Mouse (Mus musculus): ENCODE data around the gene Mob4.

Mob4 gene

DNA sequence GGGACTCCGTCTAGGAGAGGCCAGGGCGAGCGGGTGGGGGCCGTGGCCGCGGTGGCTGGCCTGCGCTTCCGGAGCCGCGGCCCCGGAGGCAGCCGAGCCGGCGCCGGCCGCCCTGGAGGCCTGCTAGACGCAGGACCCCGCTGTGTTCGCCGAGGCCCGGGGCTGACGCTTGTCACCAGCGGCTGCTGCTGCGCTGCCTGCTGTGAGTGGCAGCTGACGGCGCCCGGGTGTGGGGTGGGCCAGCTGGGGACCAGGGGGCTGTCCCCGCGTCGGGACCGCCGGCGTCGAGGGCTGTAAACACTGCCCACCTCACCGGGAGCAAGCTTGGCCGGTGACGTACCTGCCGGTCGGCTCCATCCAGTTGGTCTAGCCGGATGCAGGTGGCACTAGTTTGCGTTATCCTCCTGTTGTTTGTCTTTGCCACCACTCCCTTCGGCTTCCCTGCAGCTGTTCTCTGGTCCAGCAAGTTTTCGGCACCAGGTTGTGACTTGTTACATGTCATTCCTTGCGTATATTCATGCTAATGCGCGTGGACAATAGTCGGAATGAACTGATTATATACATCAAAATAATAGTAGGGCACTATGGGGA, 488 bp downstream of the Mob4 start:
- no peak for DNase-seq (ENCODE audit: low read depth, low spot score)

DNA sequence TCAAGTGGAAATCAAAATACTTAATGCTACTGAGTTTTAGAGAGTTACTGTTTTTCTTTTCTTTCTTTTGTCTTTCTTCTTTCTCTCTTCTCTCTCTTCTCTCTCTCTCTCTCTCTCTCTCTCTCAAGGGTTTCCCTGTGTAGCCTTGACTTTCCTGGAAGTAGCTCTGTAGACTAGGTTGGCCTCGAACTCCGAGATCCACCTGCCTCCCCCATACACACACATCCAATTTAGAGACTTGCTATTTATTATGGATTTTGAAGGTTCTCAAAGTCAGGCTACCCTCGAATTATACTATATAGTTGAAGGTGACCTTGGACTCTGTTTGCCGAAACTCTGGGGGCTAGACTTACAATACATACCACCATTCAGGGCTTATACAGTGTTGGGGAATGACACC, 1.3 kb downstream of the Mob4 start:
- DNase-seq (ENCODE audit: low read depth, low spot score), result no peak

DNA sequence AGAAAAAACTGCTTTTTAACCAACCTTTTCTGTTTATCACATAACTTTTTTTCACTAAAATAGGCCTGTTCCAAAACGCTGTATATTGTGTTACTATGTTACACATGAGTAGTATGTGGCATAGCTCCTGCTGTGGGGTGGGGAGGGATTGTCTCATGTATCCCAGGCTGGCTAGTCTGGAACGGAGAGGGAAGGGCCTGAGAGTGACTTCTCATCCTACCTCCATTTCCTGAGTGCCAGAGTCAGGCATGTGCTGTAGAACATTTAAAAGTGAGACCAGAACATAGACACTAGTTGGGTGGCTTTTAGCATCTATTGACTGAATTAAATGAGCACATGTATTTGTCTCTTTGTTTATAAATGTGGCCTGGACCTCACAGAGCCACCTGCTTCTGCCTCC, 2.1 kb downstream of the Mob4 start:
- DNase-seq (ENCODE audit: low read depth, low spot score), result no peak

DNA sequence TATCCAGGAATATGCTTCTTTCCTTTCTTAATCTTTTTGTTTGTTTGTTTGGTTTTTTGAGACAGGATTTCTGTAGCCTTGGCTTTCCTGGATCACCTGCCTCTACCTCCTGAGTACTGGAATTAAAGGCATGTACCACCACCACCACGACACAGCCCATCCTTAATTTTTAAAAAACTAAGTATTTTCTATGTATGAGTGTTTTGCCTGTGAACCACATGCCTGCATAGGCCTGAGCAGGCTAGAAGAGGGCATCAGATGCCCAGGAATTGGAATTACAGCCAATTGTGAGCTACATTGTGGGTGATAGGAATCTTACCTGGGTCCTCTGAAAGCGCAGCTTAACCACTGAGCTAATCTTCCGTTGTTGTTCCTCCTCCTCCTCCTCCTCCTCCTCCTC, 3.3 kb downstream of the Mob4 start:
- DNase-seq (ENCODE audit: low read depth, low spot score), result no peak

DNA sequence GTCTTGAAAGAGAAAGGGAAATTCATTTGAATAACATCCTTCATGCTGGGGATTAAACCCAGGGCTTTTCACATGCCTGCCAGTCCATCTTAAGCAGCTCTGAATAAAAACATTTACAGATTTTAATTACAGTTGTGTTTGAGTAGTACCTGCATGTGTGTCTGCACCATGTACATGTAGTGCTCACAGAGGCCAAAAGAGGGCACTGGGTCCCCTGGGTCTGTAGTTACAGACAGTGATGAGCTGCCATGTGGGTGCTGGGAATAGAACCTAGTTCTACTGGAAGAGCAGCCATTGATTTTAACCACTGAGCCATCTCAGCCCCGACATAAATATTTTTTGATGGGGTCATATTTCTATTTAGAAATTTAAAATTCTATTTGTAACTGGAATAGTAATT, 4.8 kb downstream of the Mob4 start:
- DNase-seq (ENCODE audit: low read depth, low spot score), result no peak

DNA sequence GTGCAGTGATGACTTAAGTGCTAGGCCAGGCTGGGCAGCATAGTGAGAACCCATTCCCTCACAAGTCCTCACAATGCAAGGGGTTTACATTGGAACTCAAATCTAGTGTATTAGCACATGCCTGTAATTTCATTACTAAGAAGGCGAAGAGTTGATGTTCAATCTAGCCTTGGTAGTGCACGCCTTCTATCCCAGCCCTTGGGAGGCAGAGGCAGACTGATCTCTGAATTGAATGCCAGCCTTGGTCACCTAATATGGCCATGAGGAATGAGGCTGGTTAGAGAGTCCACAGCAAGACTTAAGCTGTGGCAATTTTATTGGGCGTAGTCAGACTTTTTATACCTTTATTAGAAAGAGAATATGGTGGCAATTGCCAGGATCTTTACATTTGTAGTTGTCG, 13.3 kb downstream of the Mob4 start:
- DNase-seq (ENCODE audit: low read depth, low spot score), result no peak

DNA sequence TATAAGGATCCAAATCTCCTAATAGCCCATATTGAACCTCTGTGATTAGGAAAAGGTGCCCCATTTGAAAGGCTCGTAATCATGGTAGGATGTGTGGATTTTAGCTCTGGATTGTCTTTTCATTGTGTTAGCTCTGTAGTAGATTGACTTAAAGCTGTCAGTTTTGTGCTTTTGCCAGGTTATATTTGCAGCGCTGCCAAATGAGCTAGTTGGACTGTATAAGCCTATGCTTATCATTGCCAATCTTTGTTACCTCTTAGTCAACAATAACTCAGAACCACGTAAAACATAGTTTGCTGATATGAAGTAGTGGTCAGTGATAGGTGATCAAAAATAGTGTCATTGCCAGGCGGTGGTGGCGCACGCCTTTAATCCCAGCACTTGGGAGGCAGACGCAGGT, 14.5 kb downstream of the Mob4 start:
- no peak for DNase-seq (ENCODE audit: low read depth, low spot score)

DNA sequence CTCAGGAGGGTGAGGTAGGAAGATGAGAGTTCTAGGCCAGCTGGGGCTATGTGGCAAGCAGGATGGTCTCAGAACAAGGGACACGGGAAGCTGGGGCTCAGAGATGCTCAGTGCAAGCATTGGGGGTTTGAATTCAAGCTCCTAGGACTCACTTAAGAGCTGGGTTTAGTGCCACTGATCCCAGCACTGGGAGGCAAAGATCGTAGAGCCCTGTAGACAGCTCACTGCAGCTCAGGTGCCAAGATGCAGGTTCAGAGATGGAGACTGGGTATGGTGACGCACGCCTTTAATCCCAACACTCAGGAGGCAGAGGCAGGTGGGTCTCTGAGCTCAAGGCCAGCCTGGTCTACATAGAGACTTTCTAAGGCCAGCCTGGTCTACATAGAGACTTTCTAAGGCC, 26.3 kb downstream of the Mob4 start:
- DNase-seq (ENCODE audit: low read depth, low spot score), result no peak

DNA sequence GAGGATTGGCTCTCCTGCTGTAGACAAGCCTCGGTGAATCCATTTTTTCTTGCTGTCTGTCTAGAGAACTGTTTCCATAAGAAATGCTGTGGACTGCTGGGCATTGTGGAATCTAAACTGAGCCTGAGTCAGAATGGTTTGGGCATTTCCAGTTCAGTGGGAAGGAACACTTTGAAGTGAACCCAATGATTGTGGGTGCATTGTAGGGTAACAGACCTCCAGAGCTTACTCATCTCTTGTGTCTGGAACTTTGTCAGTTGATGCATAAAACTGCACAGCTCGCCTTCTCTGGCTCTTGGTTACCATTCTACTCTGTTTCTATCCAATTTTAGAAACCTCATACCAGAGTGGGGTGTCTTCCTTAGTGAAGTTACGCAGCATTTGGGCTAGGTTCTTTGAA, 27.2 kb downstream of the Mob4 start:
- DNase-seq (ENCODE audit: low read depth, low spot score), result no peak

DNA sequence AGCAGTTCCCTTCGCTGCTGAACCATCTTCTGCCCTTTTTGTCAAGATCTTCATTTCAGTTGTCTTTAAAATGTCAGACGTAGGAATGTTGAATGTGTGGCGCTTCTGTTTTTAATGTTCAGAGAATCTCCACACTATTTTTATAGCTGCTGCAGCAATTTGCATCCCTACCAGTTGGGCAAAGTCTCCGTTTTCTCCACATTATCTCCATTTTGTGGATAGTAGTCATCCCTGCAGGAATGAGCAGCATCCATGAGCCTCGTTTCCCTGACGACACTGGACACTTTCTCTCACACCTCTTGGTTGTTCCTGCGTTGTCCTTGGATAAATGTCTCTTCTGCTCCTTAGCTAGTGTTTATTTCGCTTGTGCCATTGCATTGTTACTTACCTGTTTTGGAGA, 27.8 kb downstream of the Mob4 start:
- no peak for DNase-seq (ENCODE audit: low read depth, low spot score)

DNA sequence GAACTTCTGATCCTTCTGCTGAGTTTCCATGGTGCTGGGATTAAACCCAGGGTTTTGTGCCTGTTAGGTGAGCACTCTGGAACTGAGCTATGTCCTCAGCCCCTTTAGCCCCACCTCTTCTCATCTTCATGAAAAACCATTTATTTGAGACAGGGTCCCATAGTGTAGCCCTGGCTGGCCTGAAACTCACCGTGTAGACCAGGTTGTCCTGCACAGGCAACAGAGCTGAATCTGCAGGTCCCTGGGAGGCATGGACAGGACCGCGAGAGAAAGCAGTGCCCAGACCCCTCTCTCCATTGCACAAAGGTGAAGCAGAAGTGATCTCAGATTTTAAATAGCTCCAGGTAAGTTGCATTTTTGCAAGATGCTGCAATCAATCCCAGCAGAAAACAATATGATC, 29.2 kb downstream of the Mob4 start:
- no peak for DNase-seq (ENCODE audit: low read depth, low spot score)

DNA sequence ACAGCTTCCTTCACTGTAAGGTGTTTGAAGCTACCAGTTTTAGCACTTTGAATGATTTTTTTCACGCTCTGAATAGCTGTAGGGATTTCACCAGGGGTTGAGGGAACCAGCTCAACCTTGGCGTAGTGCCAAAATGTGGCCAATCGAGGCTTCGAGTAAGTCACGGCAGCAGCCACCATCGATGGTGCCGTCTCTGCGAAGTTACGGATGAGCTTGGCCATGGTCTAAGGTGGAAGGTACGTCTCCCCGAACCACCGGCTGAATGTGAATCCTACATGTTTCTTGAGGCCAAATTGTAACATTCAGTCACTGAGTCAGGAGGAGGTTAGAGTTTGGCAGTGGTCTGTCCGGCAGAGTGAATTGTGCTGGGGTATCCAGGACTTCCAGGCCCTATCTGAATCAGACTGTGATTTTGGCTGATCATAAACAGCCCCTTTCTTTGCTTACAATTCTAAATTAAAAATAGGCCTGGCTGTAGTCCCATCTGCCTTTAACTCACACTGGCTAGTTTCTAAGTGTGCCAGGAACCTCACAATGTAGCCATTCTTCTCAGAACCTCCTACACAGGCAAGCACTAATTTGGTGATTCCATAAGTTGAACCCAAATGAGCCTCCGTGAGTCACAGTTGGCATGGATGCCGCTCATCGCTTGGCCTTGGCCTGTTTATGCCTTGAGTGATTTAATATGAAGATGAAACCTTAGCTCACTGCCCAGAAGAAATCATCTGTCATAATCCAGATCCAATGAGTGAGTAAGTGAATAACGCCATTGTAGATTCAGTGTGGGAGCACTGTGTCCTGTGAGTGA, 30.0 kb downstream of the Mob4 start:
- no peak for DNase-seq (ENCODE audit: low read depth, low spot score)

DNA sequence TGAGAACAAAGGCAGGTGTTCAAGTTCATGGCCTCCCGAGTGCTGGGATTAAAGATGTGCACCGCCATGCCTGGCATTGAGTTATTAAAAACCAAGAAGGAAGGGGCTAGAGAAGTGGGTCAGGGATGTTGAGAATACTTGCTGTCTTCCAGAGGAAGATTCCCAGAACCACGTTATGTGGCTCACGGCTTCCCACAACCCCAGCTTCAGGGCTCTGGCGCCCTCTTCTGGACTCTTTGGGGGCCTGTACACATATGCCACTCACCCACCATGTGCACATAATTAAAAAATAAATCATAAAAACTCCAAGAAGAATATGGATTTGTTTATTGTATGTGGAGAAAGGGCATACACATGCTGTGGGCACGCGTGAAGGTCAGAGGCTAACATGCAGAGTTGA, 30.9 kb downstream of the Mob4 start:
- DNase-seq (ENCODE audit: low read depth, low spot score), result no peak

DNA sequence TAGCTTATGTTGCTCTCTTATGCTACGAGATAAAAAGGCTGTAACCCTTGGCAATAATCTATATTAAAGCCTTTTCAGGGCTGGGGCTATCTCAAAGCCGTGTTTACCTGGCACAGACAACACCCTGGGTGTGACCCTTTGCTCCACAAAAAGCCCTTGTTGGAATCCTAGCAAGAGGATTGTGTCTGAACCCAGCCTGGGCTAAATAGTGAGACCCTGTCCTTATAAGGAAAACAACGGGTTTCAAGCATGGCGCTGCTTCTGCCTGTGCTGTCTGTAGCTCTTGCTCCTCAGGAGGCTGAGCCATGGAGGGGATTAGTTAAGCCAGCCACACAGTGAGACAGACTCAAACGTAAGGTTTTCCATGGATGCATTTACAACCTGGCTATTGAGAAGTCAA, 31.8 kb downstream of the Mob4 start:
- DNase-seq (ENCODE audit: low read depth, low spot score), result no peak

DNA sequence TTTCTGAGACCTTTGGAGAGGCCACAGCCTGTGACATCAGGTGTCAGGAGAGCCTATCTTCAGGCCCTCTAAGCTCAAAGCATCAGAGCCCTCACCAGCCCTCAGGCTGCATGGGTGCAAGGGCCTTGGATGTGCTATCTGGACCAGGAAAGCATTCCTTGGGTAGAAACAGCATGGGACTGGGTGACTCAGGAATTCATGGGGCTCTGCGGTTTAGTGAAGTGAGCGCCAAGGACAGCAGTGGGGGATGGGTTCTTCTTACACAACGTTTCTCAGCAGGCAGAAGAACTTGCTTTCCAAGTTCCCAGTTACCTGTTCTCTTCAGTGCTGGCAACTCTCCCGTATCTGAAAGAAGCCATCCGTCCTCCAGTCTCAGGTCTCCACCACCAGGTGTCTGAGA, 33.0 kb downstream of the Mob4 start:
- DNase-seq (ENCODE audit: low read depth, low spot score), result no peak

DNA sequence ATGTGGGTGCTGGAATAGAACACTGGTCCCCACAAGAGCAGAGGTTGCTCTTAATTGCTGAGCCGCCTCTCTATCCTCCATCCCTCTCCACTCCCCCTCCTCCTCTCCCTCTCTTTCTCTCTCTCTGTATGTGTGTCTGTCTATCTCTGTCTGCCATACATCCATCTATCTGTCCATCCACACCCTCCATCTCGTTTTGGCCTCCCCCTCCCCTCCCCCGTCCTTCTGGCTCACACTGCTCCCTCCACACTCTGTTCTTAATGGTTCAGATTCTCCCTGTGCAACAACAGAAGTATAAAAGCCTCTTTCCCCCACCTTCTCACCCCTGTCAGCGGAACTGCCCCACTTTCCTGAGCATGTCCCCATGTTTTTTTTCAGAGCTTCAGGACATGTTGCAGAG, 36.5 kb downstream of the Mob4 start:
- no peak for DNase-seq (ENCODE audit: low read depth, low spot score)

DNA sequence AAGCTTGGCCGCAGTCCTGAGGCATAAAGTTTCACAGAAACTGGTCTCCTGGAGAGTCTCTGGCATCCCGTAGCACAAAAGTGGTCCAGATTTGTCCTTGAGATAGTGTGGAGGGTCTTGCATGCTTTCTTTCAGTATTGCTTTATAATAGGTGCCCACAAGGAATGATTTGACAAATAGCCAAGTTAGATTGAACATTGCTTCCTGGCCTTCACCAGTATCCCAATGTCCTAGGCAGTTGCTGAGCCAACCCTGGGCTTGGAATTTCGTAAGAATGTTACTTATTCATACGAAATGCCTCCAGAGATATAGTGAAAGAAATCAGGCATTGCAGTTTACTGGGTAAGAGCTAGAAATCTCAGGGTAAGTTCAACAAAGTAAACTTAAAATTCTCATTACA, 37.6 kb downstream of the Mob4 start:
- no peak for DNase-seq (ENCODE audit: low read depth, low spot score)

DNA sequence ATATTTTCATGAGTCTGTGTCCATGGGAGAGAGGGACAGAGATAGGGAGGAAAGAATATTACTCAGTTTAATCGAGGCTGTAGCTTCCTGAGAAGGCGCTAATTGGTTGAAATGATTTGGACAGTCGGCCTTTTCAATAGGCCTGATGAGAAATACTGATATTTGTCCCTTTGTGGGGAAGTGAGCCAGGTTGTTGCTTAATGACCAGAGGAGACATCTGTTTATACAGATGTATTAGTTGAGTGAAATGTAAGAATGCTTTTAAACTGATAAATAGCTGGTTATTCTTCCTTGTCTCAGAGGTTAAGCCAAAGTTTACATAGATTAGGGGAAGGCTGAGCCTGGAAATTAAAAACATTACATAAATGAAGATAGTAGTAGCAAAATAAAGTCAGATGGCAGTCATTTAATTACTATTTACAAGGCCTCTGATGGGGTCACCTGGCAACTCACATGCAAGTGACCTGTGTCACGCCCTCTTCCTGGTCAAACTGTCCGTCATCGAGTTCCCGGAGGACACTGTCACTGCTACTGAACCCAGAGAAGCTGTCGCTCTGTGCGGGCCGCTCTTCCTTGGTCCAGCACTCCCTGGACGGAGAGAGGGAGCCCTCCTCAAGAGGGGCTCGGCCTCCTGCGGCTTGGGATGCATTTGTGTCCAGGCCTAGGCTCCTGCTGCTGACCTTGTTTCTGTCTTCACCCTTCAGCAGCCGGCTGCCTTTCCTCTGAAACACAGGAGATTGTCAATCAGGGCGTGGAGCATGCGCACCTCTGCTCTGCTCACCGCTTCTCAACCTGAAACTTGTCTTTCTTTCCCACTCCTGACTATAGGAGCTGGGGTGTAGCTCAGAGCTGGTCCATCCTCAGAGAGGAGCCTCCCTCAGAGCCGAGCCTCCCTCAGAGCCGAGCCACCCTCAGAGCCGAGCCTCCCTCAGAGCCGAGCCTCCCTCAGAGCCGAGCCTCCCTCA, 40.6 kb downstream of the Mob4 start:
- no peak for DNase-seq (ENCODE audit: low read depth, low spot score)

DNA sequence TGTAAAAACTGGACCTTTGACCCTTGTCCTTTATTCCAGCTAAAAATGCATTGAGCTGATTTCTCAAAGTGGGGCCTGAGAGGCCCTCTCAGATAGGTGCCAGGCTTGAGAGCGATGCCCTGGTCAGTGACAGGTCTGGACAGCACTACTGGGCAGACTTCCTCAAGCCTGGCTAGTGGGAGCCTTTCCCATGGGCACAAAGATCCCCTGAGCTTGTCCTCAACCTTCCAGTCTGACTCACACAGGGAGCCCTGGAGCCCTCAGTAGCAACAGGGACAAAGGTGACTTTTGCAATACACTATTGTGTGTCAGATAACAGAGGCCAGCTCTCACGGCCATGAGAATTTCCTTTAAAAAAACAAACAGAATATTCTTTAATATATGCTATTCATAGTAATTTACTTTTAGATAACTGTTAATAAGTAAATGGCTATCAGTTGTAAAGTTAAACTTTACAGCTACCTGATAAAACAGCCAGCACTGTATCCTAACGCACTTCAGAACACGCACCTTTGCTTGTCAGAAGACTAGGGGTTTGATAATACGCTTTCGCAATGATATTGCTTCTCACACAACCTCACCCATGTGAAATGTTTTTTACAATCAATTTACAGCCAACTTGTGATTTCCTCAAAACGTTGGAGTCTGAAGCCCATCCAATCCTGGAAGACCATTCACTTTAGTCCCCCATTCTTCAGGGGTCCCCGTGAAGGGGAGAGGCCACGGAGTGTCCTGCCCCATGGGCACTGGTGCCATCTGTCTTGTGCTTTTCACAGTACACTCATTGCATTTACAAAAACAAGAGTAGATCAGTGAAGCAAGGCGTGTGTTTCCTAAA, 42.9 kb downstream of the Mob4 start:
- DNase-seq (ENCODE audit: low read depth, low spot score), result no peak

DNA sequence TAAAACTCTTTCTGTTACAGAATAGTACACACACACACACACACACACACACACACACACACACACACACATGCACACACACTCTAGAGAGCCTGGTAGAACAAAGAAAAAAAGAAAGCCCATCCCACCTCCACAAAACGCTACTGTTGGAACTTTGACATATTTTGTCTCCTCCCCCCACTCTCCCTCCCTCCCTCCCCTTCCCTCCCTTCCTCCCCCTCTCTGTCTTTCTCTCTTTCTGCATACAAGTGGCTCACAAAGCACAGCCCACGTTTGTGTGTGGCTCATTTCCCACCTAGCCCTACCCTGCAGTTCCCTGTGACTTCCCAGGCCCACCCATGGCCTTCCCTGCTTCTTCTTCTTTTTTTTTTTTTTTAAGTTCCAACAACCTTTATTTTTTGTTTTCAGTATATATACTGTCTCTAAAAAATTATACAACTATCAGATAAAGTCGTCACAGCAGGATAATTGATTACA, 43.6 kb downstream of the Mob4 start:
- no peak for DNase-seq (ENCODE audit: low read depth, low spot score)

DNA sequence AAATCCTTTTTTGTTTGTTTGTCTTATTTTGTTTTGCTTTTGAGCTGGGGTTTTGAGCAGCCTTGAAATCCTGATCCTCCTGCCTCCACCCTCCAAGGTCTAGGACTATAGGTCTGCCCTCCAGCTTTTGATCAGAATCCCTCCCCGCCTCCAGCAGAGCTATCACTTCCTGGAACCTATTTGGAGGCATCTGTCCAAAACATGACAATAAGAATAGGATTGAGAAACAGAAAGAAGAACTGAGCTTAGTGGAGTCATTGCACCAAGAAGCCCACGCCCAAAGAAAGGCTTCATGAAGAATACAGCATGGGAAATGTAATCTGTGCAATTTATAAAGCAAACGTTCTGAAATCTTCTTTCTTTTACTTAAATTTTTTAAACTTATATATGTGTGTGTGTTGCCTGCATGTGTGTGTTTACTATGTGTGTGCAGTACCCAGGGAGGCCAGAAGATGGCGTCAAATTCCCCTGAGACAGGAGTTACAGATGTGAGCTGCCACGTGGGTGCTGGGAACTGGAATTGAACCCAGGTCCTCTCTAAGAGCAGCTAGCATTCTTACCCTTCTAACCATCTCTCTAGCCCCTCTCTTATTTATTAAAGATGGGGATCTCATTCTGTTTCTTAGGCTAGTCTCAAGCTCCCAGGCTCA, 49.0 kb downstream of the Mob4 start:
- DNase-seq (ENCODE audit: low read depth, low spot score), result no peak
